Mouse (Mus musculus) lung, adult 2 months (tissue): Measurements from ENCODE around the gene A930002H24Rik.

Source experiments
- CTCF ChIP-seq: fragments of 200-500 bp; IDR thresholded peaks from 2 replicates; pipeline ENCODE4 v1.5.1; 2011; ENCODE audit warnings: mild to moderate bottlenecking, low read length, control low read depth; ENCODE audit not compliant: insufficient read depth
- POLR2A ChIP-seq: fragments of 200-500 bp; IDR thresholded peaks from 2 replicates; pipeline ENCODE4 v1.6.1; 2011; ENCODE audit warnings: low read depth, mild to moderate bottlenecking, control low read depth, low read length, borderline replicate concordance; ENCODE audit errors: extremely low read depth

DNA sequence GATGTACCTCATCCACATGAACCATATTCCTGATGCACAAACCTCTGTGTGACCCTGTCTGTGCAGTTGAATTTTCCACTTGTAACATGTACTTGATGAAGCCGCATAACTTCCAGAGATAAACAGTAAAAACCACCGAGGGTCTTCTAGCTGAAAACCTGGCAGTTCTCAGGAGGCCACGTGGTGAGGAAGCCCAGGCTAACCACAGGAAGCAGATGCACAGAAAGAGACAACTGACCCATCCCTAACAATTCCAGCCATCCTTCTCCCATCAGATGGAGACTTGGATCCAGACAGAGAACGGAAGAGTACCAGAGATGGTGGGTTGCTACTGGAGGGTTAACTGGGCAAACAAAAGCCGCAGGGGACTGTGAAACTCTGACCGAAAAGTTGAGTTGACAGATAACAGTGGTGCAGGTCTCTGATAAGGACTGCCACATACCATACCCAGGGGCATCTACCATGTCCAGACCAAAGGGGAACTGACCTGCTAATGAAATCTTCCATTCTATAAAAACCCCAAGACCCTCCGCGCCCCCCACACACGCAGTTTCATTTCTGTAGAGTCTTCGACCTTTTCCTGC is 45.1 kb downstream of the A930002H24Rik start:
- TF ChIP-seq POLR2A (no peak), CTCF (no peak)
